Mouse (Mus musculus) lung, postnatal 10 days (tissue): ENCODE measurements around the gene Prpf4b.
A peak's percentile ranks its signal among the peaks of the same experiment; 100 is the strongest.
"Not testable (repeated sequence)": the region's sequence is repeated elsewhere in the genome, so short reads cannot be mapped to it uniquely, and the experiment has no call there.

Experiments
- DNase-seq: peaks from one replicate; pipeline ENCODE4 v3.0.0; 2021

Gene Prpf4b

GRCm38 (mm10) chr13:34875166-34875710, at the start of gene Prpf4b:
Prpf4b (plus strand) TSS chr13:34875302.
- DNase-seq: peak; percentile 95

DNA sequence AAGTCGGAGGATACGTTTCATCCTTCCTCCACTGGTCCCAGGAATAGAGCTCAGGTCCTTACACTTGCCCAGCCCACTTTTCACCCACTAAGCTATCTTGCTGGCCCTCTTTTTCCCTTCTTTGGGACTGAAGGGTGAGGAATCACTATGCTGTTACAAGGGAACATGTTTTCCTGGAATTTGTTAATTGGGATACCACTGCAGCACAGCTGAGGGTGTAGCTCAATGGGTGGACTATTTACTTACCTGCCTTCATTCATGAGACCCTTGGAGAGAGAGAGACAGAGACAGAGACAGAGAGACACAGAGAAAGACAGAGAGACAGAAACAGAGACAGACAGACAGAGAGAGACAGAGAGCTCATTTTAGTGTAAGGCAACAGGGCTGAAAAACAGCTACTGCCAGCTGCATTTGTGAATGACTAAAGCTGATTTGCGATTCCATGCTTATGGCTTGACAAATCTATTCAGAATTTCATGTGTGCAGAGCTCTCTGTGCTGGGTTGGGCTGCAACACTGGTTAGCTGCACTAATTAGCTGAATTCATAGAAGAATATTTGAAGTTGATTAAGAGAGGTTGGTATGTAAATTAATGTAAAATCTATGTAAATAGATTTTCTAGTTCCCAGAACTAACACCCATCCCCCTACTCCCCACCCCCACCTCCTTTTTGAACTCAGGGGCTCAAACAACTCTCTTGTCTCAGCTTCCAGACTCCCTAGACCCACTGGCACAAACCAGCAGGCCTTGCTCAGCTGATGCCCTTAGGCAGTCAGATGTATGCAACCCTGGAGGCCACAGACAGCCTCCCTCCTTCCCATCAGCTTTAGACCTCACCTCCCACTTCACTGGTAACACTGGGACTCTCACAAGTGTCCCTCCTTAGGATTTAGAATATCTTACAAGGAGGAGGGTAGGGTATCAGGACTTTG, 48.1 kb upstream of the Prpf4b start:
- DNase-seq: no peak

DNA sequence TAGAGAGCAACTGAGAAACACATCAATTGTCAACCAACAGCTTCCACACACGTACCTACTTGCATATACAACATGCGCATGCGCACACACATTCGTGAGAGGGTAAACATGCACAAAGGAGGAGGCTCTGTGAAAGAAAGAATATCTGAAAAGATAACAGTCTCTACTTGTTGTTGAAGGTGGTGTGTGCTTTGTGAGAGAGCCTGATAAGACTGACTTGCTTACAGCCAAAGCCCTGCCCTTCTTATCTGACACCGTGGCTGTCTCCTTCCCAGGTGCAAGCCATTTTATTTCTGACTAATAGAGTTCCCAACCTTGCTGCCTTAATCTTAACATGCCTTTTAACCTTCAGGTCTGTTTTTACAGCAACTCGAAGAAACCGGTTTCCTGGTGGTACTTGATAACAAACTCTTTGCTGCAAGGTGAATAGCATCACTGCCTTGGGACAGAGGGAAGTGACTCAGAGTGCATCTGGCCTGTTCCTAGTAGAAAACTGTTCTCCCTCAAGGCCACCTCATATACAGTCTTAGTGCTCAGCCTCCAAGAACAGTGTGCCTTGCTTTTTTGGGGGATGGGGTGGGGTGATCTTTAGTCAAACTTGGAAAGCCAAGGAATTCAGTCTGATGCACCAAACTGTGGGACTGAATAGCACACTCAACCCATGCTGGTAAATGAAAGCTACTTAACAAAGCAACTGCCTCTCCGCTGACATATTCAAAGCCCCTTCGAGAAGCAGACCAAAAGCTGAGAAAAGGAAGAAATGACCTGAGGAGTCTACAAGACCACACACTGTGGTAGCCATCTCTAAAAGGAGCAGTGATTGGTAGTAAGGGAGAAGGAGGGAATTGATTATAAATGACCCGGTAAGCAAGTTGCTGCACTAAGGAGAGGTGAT, 46.9 kb upstream of the Prpf4b start:
- DNase-seq: no peak

GRCm38 (mm10) chr13:34842851-34843250, 32.3 kb upstream of the Prpf4b start:
- DNase-seq: no peak

DNA sequence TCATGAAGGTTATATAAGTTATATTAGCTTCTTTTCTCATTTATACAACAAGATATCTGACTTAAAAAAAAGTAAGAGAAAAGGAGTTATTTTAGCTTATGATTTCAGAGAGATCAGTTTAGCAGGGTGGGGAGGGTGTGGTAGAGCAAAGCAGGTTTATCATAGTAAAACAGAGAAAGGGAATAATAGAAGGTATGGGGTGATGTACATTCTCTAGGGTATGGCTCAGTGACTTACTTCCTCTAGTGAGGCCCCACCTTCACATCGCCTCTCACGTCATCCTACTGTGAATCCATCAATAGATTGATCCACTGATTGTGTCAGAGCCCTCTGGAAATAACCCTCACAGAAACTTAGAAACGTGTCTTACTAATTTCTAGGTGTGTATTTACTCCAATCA, 24.3 kb upstream of the Prpf4b start:
- no peak for DNase-seq

- no peak for DNase-seq
Observed at GRCm38 (mm10) chr13:34851191-34851784, 23.8 kb upstream of the Prpf4b start.

DNA sequence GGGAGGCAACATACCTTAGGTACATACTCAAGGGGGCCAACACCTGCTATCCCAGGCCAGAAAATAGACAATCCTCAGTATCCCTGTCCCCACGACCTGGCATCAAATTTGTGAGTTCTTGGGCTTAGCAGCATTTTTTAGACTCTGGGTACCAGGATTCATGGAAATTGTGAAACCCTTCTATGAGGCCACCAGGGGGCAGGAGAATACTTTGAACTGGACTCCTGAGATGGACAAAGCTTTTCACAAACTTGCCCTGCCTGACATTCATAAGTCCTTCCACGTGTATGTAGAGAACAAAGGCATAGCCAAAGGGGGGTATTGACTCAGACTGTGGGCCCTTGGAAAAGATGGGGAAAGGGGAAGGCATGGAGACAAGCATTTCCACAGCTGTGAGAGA, 17.6 kb upstream of the Prpf4b start:
- DNase-seq: peak; percentile 57

- DNase-seq: no peak
Observed at GRCm38 (mm10) chr13:34859406-34859805, 15.7 kb upstream of the Prpf4b start.

DNA sequence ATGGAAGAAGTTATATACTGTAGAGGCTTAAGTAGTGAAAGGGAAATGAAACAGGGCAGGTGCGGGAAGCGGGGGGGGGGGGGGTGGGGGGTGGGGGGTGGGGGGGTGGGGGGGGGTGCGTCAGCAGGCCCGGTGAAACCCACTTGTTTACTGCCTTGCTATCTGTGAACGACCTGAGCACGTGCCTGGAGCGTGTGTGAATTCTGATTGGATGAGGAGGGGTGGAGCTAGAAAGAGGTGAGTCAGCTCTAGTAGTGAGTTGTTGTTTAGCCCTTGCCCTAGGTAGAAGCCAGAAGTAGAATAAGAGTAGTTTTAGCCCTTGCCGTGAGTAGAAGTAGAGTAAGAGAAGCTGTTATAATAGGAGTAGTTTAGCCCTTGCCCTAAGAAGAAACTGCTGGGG, 13.9 kb upstream of the Prpf4b start:
- DNase-seq: not testable (repeated sequence)

- peak; percentile 75 for DNase-seq
Observed at GRCm38 (mm10) chr13:34864420-34865169, 10.5 kb upstream of the Prpf4b start.

- peak; percentile 98 for DNase-seq
Observed at GRCm38 (mm10) chr13:34873801-34874681, 1.1 kb upstream of the Prpf4b start.

GRCm38 (mm10) chr13:34874736-34875135, 366 bp upstream of the Prpf4b start:
- peak; percentile 25 for DNase-seq

DNA sequence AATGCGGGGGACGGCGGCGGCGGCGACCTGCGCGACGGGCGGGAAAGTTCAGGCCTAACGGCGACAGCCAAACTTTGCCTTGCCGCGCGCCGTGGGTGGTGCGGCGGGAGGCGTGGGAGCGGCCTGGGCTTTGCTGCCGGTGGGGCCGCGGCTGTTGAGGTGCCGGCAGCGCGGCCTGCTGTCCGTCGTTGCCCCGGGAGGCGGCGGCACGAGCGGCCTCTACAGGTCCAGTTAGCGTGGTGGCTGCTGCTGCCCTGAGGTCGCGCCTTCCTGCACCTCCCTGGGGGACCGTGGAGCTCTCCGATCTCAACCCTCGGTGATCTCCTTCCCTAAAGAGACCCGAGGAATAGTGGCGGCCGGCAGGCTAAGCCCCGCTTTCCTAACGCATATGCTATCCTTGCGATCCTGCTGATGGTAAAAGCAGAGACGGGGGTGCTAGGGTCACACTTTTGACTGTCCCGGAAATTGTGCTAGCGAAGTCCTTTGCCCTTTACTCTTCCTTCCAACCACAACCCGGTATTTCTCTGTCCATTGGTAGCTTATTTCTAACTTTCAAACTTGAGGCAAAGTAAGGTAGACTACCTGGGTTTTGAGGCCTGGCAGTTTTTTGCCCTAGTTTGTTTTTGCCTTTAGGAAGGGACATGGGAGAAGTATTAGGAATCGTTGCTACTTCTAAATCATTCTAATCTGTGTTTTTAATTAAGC, 791 bp downstream of the Prpf4b start:
- peak; percentile 79 for DNase-seq

- no peak for DNase-seq
Observed at GRCm38 (mm10) chr13:34876481-34876880, 1.4 kb downstream of the Prpf4b start.

- DNase-seq: no peak
Observed at GRCm38 (mm10) chr13:34892871-34893270, 17.8 kb downstream of the Prpf4b start.

- DNase-seq: no peak
Observed at GRCm38 (mm10) chr13:34914614-34915013, 39.5 kb downstream of the Prpf4b start.

DNA sequence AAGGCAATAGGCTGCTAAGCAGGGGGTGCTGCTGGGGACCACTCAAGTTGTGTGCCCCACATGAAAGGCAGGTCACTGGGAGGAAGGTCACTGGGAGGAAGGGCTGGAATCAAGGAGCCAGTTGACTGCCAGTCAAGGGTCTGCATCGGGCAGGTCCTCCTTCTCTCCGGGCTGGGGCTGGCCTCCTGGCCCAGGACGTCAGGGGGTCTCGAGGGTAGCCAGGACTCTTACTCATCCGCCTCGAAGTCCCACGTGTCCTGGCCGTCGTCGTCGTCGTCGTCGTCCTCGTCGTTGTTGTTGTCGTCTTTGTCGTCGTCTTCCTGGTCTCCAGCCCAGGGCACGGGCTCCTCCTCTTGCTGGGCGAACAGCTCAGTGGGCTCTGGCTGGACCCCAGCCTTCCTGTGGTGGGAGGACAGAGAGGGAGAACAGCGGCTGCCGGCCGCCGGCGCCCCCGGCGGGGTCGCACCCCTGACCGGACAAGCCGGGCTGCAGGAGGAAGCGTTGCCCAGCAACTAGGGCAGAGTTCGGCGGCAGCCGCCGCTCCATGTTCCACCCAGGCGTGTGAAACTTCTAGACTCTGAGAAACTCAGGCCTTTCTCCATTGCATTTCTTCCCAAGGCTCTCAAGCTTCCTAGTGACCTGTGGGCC, 41.5 kb downstream of the Prpf4b start:
- DNase-seq: peak; percentile 33

- DNase-seq: no peak
Observed at GRCm38 (mm10) chr13:34924210-34924609, 49.1 kb downstream of the Prpf4b start, which contains the start of the genes Fam217a and 4933417A18Rik. Fam217a (minus strand) TSS chr13:34924310. 4933417A18Rik (plus strand) TSS chr13:34924409.

- DNase-seq: no peak
Observed at GRCm38 (mm10) chr13:34934931-34935644, 60.0 kb downstream of the Prpf4b start.
